Mouse (Mus musculus) erythroblast, embryonic 14.5 days (primary cell): ENCODE measurements around the gene Ush2a.

Experiments
- GATA1 ChIP-seq: IDR thresholded peaks from 2 replicates; pipeline ENCODE4 v1.6.1; 2012; ENCODE audit warnings: low read length, inconsistent platforms, mixed read lengths
- TAL1 ChIP-seq: IDR thresholded peaks from 3 replicates; pipeline ENCODE4 v1.6.1; 2012; ENCODE audit warnings: low read length, inconsistent platforms, mixed read lengths

DNA sequence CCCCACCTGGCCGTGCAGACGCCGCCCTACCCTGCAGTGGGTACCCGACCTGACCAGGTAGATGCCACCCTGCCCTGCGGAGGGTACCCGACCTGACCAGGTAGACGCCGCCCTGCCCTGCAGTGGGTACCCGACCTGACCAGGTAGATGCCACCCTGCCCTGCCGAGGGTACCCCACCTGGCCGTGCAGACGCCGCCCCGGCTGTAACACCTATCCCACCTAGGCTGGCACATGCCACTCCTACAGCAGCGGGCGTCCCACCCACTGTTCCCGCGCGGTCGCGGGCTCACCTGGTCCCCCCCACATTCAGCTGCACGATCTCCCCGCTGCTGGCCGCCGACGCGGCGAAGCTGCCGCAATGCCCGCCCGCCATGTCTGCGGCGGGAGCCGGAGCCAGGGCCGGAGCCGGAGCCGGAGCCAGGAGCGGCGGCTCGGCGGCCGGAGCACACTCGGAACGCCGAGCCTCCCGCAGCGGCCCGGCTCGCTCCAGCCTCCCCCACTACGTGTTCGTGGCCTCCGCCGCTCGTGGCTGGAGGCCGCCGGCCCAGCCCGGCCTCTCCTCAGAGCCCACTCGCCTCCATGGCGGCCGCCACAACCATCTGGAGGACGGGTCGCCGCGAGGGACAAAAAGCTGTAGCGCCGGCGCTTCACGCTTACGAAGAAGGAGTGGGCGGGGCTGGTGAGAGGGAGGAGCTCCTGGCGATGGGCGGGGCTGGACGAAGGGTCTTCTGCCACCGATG is 745.6 kb downstream of the Ush2a start, which contains the start of gene Kctd3:
- TF ChIP-seq GATA1, result no peak
- no peak for TF ChIP-seq TAL1
